Mouse (Mus musculus) left cerebral cortex, postnatal 36 days (tissue): ENCODE results near the gene Dusp14. TPM values are rescaled to one million over a fixed set of nuclear protein-coding genes. Genes with fewer than 3 reads are reported as not detected.

Experiments
- DNase-seq, 2 experiments: peaks; one replicate each; pipeline ENCODE4 v3.0.0; 2021 to 2022; ENCODE audit warnings: low spot score in 2 of 2, mixed read lengths in 1 of 2
- intact Hi-C: fragments of 180-260 bp; cut with DNase I; formaldehyde crosslinking; loops from one replicate; pipeline ENCODE4 v1.15.1; 2025
- total RNA-seq, 2 experiments: library from RNA; stranded (reverse); gene quantifications; 2 replicates each; pipeline ENCODE4 v1.2.3; 2021

Gene Dusp14
- total RNA-seq, 2 experiments from 2014 or later: 77.9 to 79.3 TPM

GRCm38 (mm10) chr11:84031971-84032370 lies 37.1 kb downstream of the Dusp14 start:
- DNase-seq: peak; percentile 44 to 60
- intact Hi-C loops: no loop called here

GRCm38 (mm10) chr11:84028271-84029028 lies 40.6 kb downstream of the Dusp14 start:
- intact Hi-C loops: loop anchor here (10.0 kb wide), 1 partner anchor 244 kb away; no protein-coding TSS in a partner anchor
- no peak for DNase-seq

- DNase-seq: no peak
- intact Hi-C loops: loop anchor here (10.0 kb wide), 1 partner anchor 242 kb away; no protein-coding TSS in a partner anchor
These were observed 41.8 kb downstream of the Dusp14 start for GRCm38 (mm10) chr11:84027231-84027630.

GRCm38 (mm10) chr11:84016810-84017508 lies 52.1 kb downstream of the Dusp14 start:
- no peak for DNase-seq
- intact Hi-C loops: no loop called here

- intact Hi-C loops: no loop called here
- DNase-seq: no peak
These were observed 52.8 kb downstream of the Dusp14 start for GRCm38 (mm10) chr11:84016147-84016809.

- peak; percentile 23 to 59 for DNase-seq
- intact Hi-C loops: loop anchor here (5.0 kb wide), 1 partner anchor 51 kb away; the partner anchor contains the start of gene Synrg
These were observed 56.0 kb downstream of the Dusp14 start for GRCm38 (mm10) chr11:84013105-84013504.

GRCm38 (mm10) chr11:84011576-84011975 lies 57.5 kb downstream of the Dusp14 start:
- intact Hi-C loops: loop anchor here (5.0 kb wide), 1 partner anchor 49 kb away; the partner anchor contains the start of gene Synrg
- DNase-seq: no peak

GRCm38 (mm10) chr11:84011050-84011449 lies 58.0 kb downstream of the Dusp14 start:
- DNase-seq: no peak
- intact Hi-C loops: loop anchor here (5.0 kb wide), 1 partner anchor 49 kb away; the partner anchor contains the start of gene Synrg

GRCm38 (mm10) chr11:84010411-84010810 lies 58.6 kb downstream of the Dusp14 start:
- DNase-seq: no peak
- intact Hi-C loops: loop anchor here (5.0 kb wide), 1 partner anchor 48 kb away; the partner anchor contains the start of gene Synrg

GRCm38 (mm10) chr11:84009001-84009400 lies 60.1 kb downstream of the Dusp14 start:
- intact Hi-C loops: no loop called here
- no peak for DNase-seq

- DNase-seq: no peak
- intact Hi-C loops: no loop called here
These were observed 65.1 kb downstream of the Dusp14 start for GRCm38 (mm10) chr11:84003986-84004385.

- DNase-seq: no peak
- intact Hi-C loops: no loop called here
These were observed 67.8 kb downstream of the Dusp14 start for GRCm38 (mm10) chr11:84001257-84001656.

GRCm38 (mm10) chr11:83999411-83999915 lies 69.6 kb downstream of the Dusp14 start:
- no peak for DNase-seq
- intact Hi-C loops: no loop called here

- intact Hi-C loops: no loop called here
- DNase-seq: no peak
These were observed 70.1 kb downstream of the Dusp14 start for GRCm38 (mm10) chr11:83998993-83999392.

Other genes with a start within 250 kb of the Dusp14 start
- gene Hnf1b, start 219.2 kb downstream of the Dusp14 start, total RNA-seq: under 1 TPM; 0.23 to 0.47 TPM
- 10 to 100 TPM; 12.8 to 14.8 TPM for gene Ddx52, start 127.2 kb downstream of the Dusp14 start, total RNA-seq
- 10 to 100 TPM; 58.1 to 58.8 TPM for gene Synrg, start 104.8 kb downstream of the Dusp14 start, total RNA-seq
- gene Tada2a, start 60.3 kb upstream of the Dusp14 start, total RNA-seq: 10 to 100 TPM; 35.2 to 40.4 TPM
- 10 to 100 TPM; 84.5 to 85.3 TPM for gene Acaca, start 60.4 kb upstream of the Dusp14 start, total RNA-seq
- gene Gm11437, start 98.2 kb upstream of the Dusp14 start, total RNA-seq: not detected